Mouse (Mus musculus) forebrain, embryonic 16.5 days (tissue): ENCODE measurements around the gene Hdac11. TPM values are rescaled to one million over a fixed set of nuclear protein-coding genes. Genes with fewer than 3 reads are reported as not detected.

Experiments used
- ATAC-seq: fragments of 200-750 bp; cut with Nextera tagmentation; 2 replicates; pipeline ENCODE4 v1.8.0; 2017; ENCODE audit warnings: mild to moderate bottlenecking, moderate library complexity
- H3K27ac ChIP-seq: fragments of 300-500 bp; sonication (generic); 2 replicates; pipeline ENCODE4 v1.5.1; 2014; ENCODE audit warnings: low read length, control low read depth
- H3K27me3 ChIP-seq: fragments of 300-500 bp; sonication (generic); replicated peaks from 2 replicates; pipeline ENCODE4 v1.6.1; 2014; ENCODE audit warnings: low read length; ENCODE audit not compliant: control insufficient read depth, insufficient read depth
- H3K36me3 ChIP-seq: fragments of 300-500 bp; sonication (generic); 2 replicates; pipeline ENCODE4 v1.6.1; 2014; ENCODE audit not compliant: control insufficient read depth, insufficient read depth
- H3K4me1 ChIP-seq: fragments of 300-500 bp; sonication (generic); replicated peaks from 2 replicates; pipeline ENCODE4 v1.6.1; 2014; ENCODE audit warnings: low read length; ENCODE audit not compliant: control insufficient read depth, insufficient read depth
- H3K4me2 ChIP-seq: fragments of 300-500 bp; sonication (generic); 2 replicates; pipeline ENCODE4 v1.6.1; 2014; ENCODE audit warnings: mild to moderate bottlenecking, low read length, control low read depth
- H3K4me3 ChIP-seq: fragments of 300-500 bp; sonication (generic); replicated peaks from 2 replicates; pipeline ENCODE4 v1.5.1; 2014; ENCODE audit warnings: mild to moderate bottlenecking, low read length, control low read depth
- H3K9ac ChIP-seq: fragments of 300-500 bp; sonication (generic); replicated peaks from 2 replicates; pipeline ENCODE4 v1.6.1; 2014; ENCODE audit warnings: low read depth, low read length, control low read depth
- H3K9me3 ChIP-seq: fragments of 300-500 bp; sonication (generic); 2 replicates; pipeline ENCODE4 v1.6.1; 2016; ENCODE audit warnings: low read length; ENCODE audit not compliant: control insufficient read depth
- WGBS: fragments of 180-500 bp; shearing (Covaris S2); extraction: QIAGEN DNeasy Blood & Tissue Kit; methylation state at CpG from one replicate; pipeline ENCODE4 v1.1.7; 2014; 5-methylcytosine and 5-hydroxymethylcytosine counted together
- polyA plus RNA-seq: library from polyadenylated mRNA; unstranded; fragments of >200 nt; fragmentation: Nextera tagmentation; extraction: Ambion mirVana; gene quantifications from 2 replicates; pipeline ENCODE4 v1.2.1, GENCODE M21; 2015

Gene Hdac11
- polyA plus RNA-seq, 1 experiment from 2014 or later: 30.7 TPM

DNA sequence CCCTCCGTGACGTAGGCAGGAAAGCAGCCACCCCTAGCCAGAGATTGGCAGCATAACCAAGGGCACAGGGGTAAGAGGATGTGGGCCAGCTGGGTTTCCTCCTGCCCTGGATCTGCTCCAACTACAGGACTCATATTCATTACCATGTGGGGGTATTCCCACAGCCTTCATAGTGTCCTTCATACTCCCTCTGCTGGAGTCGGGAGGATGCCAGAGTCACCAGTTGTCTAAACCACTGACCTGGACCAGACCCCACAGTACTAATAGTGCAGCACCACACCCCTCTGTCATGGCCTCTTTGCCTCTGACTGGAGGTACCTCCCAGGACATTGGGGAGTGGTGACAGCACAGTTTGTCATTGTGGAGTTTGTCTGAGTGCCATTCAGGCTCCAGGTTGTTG is 17.7 kb downstream of the Hdac11 start:
- Histone ChIP-seq H3K27me3 (no peaks in the 10 kb centered on the region), H3K4me2 (no peak overlapping the region), H3K36me3 (0 out of 2 replicates have a peak, but pooled peaks cover 2% of the 10 kb centered on the region), H3K4me3 (no peak overlapping the region), H3K27ac (no peak overlapping the region), H3K9ac (no peak overlapping the region), H3K4me1 (no peaks in the 10 kb centered on the region), H3K9me3 (no peaks in the 10 kb centered on the region)
- 90% methylated on average over 3 of the region's 3 CpGs for WGBS
- ATAC-seq: no peak

DNA sequence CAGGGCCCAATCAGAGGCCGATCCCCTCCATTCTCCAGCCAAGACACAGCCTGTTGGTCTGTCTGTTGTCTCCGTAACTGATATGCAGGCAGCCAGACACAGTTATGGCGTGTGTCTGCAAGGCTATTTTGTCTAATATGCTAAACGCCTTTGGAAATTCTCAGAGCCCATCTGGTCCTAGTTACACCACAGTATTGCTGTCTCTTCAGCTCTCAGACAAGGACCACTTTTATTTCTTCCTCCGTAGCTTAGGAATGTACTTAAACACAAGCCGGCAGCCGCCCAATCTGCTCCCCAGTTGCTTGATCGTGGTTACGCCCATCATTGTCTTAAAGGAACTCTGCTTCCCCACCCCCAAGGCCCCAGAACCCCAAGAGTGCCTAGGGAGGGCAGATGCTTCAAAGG is 24.3 kb downstream of the Hdac11 start:
- peak; percentile 78 for ATAC-seq
- Histone ChIP-seq H3K4me2 (no peak overlapping the region), H3K4me3 (no peak overlapping the region), H3K4me1 (peaks cover 5% of the 10 kb centered on the region), H3K36me3 (no peaks in the 10 kb centered on the region), H3K27ac (no peak overlapping the region), H3K27me3 (no peaks in the 10 kb centered on the region), H3K9ac (no peak overlapping the region), H3K9me3 (no peaks in the 10 kb centered on the region)
- WGBS: 38% methylated on average over 9 of the region's 9 CpGs

DNA sequence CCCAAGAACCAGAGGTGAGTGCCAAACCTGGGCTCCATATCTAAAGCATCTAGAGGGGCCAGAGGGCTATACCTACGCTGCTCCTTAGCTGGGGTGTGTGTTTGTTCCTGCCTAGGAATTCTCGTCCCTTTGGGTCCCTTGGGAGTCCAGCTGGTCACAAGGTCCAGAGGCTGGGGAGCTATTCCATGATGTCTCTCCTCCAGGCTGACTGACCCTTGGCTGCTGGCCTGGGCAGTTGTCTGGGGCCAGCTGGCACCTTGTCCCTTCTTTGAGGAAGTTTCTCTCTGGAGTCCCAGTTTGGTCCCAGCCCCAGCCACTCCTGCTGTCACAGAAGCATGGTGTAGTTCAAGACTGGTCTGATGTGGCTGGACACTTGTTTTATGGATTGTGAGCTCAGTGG is 24.9 kb downstream of the Hdac11 start:
- H3K4me3 ChIP-seq: no peak overlapping the region
- H3K4me2 ChIP-seq: no peak overlapping the region
- no peaks in the 10 kb centered on the region for H3K36me3 ChIP-seq
- peaks cover 5% of the 10 kb centered on the region for H3K4me1 ChIP-seq
- no peaks in the 10 kb centered on the region for H3K27me3 ChIP-seq
- no peak overlapping the region for H3K27ac ChIP-seq
- no peaks in the 10 kb centered on the region for H3K9me3 ChIP-seq
- ATAC-seq: no peak
- WGBS: 91% methylated on average over 2 of the region's 2 CpGs
- no peak overlapping the region for H3K9ac ChIP-seq

DNA sequence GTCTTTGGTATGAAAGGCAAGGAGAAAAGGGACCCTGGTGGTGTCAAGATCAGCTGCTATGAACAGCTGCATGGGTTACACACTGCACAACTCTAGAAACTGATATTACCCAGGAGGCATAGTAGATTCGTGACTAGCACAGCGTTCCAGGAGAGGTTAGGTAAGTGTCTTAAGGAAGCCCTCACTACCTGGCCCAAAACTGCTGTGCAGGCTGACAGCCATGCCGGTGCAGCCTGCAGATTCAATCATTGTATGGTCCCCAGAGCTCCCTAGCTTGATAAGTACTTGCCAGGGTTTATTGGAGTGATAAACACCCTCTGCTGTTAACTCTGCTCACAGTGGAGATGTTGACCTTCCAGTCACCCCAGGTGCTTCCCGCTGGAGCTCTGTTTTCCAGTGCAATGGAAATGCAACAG is 25.6 kb downstream of the Hdac11 start:
- H3K9me3 ChIP-seq: no peaks in the 10 kb centered on the region
- no peak overlapping the region for H3K27ac ChIP-seq
- peaks cover 5% of the 10 kb centered on the region for H3K4me1 ChIP-seq
- H3K4me2 ChIP-seq: no peak overlapping the region
- no peaks in the 10 kb centered on the region for H3K27me3 ChIP-seq
- H3K4me3 ChIP-seq: no peak overlapping the region
- no peak overlapping the region for H3K9ac ChIP-seq
- ATAC-seq: no peak
- H3K36me3 ChIP-seq: no peaks in the 10 kb centered on the region
- WGBS: 92% methylated on average over 4 of the region's 4 CpGs

DNA sequence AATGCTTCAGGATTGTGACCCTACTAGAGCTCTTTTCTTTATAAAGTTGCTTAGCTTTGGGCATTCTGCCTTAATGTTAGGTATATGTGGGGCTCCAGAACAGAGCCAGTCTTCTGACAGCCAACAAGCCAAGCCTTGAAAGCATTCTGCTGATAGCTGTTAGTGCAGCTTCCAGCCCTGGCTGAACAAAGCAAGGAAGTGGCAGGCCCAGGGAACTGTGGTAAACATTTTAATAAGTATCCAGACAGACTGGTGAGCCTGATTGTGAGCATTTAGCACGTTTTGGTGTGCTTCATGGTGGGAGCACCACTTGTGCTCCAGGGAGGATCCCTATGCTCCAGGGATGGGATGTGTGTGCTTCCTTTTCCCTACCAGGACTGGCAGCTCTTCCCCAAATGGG is 26.6 kb downstream of the Hdac11 start:
- H3K4me3 ChIP-seq: no peak overlapping the region
- no peaks in the 10 kb centered on the region for H3K27me3 ChIP-seq
- H3K9ac ChIP-seq: no peak overlapping the region
- peaks cover 5% of the 10 kb centered on the region for H3K4me1 ChIP-seq
- H3K9me3 ChIP-seq: no peaks in the 10 kb centered on the region
- no peak overlapping the region for H3K27ac ChIP-seq
- H3K36me3 ChIP-seq: no peaks in the 10 kb centered on the region
- no peak for ATAC-seq
- 17% methylated on average over 1 of the region's 1 CpGs for WGBS
- H3K4me2 ChIP-seq: no peak overlapping the region

GRCm38 (mm10) chr6:91183980-91184379 is 27.5 kb downstream of the Hdac11 start:
- ATAC-seq: no peak
- H3K27ac ChIP-seq: no peak overlapping the region
- WGBS: 77% methylated on average over 2 of the region's 2 CpGs

DNA sequence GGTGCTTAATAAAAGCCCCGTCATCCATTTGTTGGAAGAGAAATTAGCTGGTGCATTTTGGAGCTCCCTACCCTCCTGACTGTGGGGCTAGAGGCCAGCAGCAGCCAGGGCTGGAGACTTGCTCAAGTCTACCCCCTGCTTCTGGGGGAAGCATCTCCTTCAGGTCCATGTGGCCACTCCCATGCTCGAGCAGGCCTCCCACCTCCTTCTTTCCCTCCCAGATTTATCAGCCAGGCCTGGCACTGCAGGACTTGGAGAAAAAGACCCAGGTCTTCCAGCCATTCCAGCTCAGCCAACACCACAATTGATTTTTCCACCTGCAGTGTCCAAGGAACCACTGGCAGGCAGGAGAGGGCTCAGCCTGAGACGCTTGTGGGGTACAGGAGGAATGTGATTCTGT is 28.3 kb downstream of the Hdac11 start:
- no peak for ATAC-seq
- Histone ChIP-seq H3K4me3 (no peak overlapping the region), H3K9ac (no peak overlapping the region), H3K27ac (no peak overlapping the region), H3K9me3 (no peaks in the 10 kb centered on the region), H3K4me1 (peaks cover 5% of the 10 kb centered on the region), H3K27me3 (no peaks in the 10 kb centered on the region), H3K4me2 (no peak overlapping the region), H3K36me3 (no peaks in the 10 kb centered on the region)
- WGBS: 73% methylated on average over 3 of the region's 3 CpGs

More at GRCm38 (mm10) chr6:91183980-91184379, 27.5 kb downstream of the Hdac11 start:
- no peaks in the 10 kb centered on the region for H3K9me3 ChIP-seq
- no peaks in the 10 kb centered on the region for H3K27me3 ChIP-seq
- no peak overlapping the region for H3K4me2 ChIP-seq
- H3K4me1 ChIP-seq: peaks cover 5% of the 10 kb centered on the region
- H3K36me3 ChIP-seq: no peaks in the 10 kb centered on the region
- H3K9ac ChIP-seq: no peak overlapping the region
- H3K4me3 ChIP-seq: no peak overlapping the region

DNA sequence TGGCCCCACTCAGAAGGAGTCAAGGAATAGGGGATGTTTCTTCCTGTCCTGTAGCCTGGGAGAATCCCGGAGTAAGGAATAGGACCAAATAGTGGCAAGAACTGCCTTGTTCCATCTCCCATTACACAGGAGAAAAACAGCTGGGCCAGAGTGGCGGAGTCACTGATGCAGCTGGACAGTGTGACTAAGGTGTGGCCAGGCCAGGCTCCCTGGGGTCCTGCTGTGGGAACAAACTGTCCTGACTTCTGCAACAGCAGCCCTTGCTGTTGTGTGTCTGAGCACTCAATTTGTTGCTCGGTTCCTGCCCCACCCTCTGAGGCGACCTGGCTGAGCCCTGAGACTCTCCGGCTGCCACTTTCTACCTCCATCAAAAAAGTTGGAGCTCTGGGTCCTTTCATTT is 29.0 kb downstream of the Hdac11 start:
- Histone ChIP-seq H3K4me3 (no peak overlapping the region), H3K9me3 (no peaks in the 10 kb centered on the region), H3K36me3 (no peaks in the 10 kb centered on the region), H3K27ac (no peak overlapping the region), H3K4me2 (no peak overlapping the region), H3K9ac (no peak overlapping the region), H3K27me3 (no peaks in the 10 kb centered on the region), H3K4me1 (peaks cover 3% of the 10 kb centered on the region)
- 90% methylated on average over 5 of the region's 5 CpGs for WGBS
- ATAC-seq: no peak

GRCm38 (mm10) chr6:91186161-91186931 is 29.9 kb downstream of the Hdac11 start:
- no peak overlapping the region for H3K27ac ChIP-seq
- no peak for ATAC-seq
- no peak overlapping the region for H3K4me2 ChIP-seq
- no peaks in the 10 kb centered on the region for H3K4me1 ChIP-seq
- no peak overlapping the region for H3K4me3 ChIP-seq
- H3K36me3 ChIP-seq: no peaks in the 10 kb centered on the region
- H3K9me3 ChIP-seq: no peaks in the 10 kb centered on the region
- no peaks in the 10 kb centered on the region for H3K27me3 ChIP-seq
- WGBS: 52% methylated on average over 4 of the region's 4 CpGs
- no peak overlapping the region for H3K9ac ChIP-seq

- no peak for ATAC-seq
- 68% methylated on average over 6 of the region's 6 CpGs for WGBS
- no peaks in the 10 kb centered on the region for H3K27me3 ChIP-seq
- no peak overlapping the region for H3K9ac ChIP-seq
- H3K4me1 ChIP-seq: no peaks in the 10 kb centered on the region
- H3K4me3 ChIP-seq: no peak overlapping the region
- no peak overlapping the region for H3K27ac ChIP-seq
- no peaks in the 10 kb centered on the region for H3K36me3 ChIP-seq
- H3K9me3 ChIP-seq: no peaks in the 10 kb centered on the region
- H3K4me2 ChIP-seq: no peak overlapping the region
Observed at GRCm38 (mm10) chr6:91186934-91187333, 30.5 kb downstream of the Hdac11 start.
